Mouse (Mus musculus) cerebellum, adult 9-10 months (tissue): ENCODE data around the gene Msln.
A peak's percentile ranks its signal among the peaks of the same experiment; 100 is the strongest.
"Not testable (repeated sequence)": the region's sequence is repeated elsewhere in the genome, so short reads cannot be mapped to it uniquely, and the experiment has no call there.

Experiments
- DNase-seq: peaks from one replicate; pipeline ENCODE4 v3.0.0; 2022

The Msln gene

GRCm38 (mm10) chr17:25765886-25766285 is 11.7 kb upstream of the Msln start:
- no peak for DNase-seq

DNA sequence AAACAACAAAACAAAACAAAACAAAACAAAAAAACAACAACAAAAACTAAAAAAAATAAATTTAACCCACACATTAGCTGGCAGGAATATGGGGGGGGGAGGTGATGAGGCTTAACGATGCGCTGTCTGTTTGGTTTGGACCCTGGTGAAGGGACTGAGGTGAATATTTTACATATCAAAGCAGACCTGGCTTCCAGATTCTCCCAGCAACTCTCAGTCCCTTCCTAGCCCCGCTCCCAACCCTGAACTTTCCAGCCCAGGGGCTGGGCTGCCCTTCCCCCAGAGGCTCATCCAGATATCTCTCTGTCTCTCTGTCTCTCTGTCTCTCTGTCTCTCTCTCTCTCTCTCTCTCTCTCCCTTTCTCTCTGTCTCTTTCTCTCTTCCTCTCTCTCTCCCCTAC is 8.4 kb upstream of the Msln start:
- DNase-seq: no peak

DNA sequence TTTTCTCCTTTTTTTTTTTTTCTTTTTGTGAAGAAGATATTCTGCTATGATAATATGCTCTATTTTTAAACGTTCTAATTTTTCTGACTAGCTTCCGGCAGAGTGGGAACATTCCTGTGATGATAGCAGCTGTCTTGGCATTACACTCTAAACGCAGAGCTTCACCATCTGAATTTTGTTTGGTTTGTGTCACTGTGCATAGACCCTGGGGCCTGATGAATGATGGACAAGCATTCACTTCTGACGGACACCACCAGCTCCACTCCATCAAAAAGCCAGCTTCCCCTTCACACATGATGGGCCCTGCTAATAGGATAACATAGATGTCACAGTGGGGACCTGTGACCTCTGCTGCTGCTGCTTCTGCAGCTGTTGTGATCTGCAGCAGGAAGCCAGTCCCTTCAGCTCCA is 7.4 kb upstream of the Msln start:
- DNase-seq: no peak

DNA sequence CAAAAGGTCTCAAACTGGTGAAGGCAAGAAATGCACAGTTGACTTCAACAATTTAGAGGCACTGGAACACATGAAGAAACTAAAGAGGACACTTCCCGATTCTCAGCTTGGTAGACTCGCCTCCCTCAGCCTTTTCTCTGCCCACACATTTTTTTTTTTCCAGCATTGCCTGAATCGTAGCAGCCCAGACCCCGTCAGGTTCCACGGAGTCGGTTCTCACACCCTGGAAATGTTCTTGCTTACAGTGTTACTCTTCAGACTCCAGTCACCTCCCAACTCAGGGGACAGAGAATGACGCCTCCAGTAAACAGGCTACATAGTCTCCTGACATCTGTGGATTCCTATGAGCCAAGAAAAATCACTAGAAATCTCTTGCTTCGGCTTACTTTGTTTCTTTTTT is 6.0 kb upstream of the Msln start:
- DNase-seq: no peak

DNA sequence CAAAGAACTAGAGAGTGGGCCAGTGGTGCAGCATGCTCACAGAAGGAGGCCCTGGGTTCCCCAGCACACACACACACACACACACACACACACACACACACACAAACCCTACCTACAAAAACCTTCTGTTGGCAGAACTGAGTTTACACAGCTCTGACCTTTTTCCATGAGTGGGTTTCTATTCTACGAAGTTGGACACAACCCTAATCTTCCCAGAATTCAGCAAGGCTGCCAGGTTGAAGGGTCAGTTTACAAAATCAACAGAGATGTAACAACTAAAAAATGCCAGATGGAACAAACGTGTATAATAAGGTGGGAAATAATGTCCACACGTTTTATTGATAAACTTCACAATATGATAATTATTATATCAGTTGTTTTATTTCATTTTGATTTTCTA is 3.5 kb upstream of the Msln start:
- DNase-seq: no peak

GRCm38 (mm10) chr17:25756378-25757242 is 2.4 kb upstream of the Msln start:
- DNase-seq: no peak

DNA sequence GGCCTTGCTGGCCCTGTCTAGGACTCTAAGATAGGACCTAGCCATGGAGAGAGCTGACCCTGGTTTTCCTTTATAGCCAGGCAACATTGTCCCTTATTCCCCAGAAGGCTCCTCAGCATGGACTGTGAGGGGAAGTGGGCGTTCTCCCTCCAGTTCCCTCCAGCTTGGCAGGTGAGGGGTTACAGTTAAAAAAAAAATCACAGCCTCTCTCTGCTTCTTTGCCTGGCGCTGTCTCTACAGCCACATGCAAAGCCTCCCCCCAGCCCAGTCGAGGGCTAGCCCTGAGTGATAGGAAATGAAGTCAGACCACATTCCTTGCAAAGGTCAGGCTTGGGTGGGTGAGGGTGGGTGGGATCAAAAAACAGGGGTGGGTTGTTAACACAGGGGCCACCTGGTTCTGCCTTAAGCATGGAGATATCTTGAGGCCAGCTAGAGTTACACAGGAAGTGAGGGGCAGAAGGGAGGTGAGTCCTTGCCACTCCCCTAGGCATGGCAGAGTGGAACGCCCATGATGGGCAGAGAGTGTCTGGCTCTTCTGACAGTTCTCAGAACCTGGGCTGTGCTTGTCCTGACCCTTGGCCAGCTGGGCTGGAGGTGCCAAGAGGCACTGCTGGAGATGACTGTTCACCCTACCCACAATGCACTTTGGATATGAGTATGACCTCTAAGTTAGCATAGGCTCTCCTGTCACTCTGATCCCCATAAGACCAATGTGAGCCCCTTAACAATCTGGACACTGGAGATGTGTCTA is 1.6 kb upstream of the Msln start:
- no peak for DNase-seq

DNA sequence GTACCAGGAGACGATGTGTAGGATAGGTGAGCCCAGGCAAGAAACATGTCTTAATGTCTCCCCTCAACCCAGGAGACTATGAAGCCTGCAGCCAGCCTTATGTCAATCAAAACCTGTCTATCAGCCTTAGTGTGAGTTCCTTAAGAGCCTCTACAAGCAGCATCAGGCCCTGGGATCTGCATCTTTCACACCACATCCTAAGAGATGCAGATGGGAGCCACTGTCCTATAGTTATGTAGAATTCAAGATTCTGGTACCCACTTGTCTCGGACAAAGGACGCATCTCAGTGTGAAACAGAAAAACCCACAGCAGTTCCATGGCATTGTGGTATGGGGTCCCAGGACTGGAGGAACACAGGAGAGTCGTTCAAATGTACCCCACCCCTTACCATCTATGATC is 908 bp upstream of the Msln start:
- DNase-seq: no peak

- DNase-seq: no peak
Measured at GRCm38 (mm10) chr17:25751446-25751845, 2.7 kb downstream of the Msln start.

DNA sequence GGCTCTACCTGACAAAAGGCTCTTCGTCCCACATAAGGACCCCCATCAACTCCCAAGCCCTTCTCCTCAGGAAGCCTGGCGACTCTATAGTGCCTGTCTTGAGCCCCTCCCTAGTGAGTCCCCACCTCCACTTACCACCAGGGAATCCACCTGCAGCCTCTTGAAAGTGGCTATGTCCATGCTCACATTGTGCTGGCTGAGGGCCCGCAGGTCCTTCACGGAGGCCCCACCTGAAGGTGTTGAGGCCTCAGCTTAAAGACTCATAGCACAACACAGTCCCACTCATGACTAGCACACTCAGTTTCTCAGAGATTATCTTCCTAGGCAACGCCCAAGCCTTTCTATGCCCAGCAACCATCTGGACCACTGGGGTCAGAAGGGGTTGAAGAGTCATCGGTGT is 4.9 kb downstream of the Msln start:
- no peak for DNase-seq

GRCm38 (mm10) chr17:25748238-25748637 is 5.9 kb downstream of the Msln start:
- DNase-seq: no peak

GRCm38 (mm10) chr17:25744311-25744710 is 9.9 kb downstream of the Msln start:
- no peak for DNase-seq

GRCm38 (mm10) chr17:25743831-25744230 is 10.3 kb downstream of the Msln start:
- DNase-seq: no peak

GRCm38 (mm10) chr17:25741471-25741870 is 12.7 kb downstream of the Msln start:
- DNase-seq: not testable (repeated sequence)

DNA sequence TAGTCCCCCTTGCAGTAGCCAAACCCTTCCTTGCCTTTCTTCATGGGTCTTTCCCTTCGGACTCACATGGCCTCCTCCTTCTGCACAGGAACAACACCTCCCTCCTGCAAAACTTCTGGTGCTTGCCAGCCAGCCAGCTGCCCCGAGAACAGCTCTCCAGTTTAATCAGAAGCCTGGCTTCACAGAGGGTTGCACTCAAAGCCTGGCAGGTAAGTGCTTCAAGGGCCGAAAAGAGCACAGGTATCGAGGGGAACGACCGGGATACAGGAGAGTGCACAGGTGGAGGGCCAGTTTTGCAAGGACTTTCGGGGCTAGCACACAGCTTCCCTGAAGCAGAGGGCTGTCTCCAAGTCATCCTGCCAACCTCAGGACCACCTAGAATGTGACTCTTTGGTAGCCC is 15.3 kb downstream of the Msln start:
- no peak for DNase-seq

- DNase-seq: no peak
Measured at GRCm38 (mm10) chr17:25735745-25736144, 18.4 kb downstream of the Msln start, which contains the start of gene Mslnl. Gene Mslnl (plus strand): TSS chr17:25736042.

- no peak for DNase-seq
Measured at GRCm38 (mm10) chr17:25735246-25735645, 18.9 kb downstream of the Msln start.

GRCm38 (mm10) chr17:25732082-25732481 is 22.1 kb downstream of the Msln start:
- DNase-seq: peak; percentile 87

- DNase-seq: no peak
Measured at GRCm38 (mm10) chr17:25728009-25728270, 26.2 kb downstream of the Msln start.

- peak; percentile 100 for DNase-seq
Measured at GRCm38 (mm10) chr17:25727265-25728008, 26.7 kb downstream of the Msln start, which contains the start of the genes Chtf18 and Rpusd1. Gene Chtf18 (minus strand): TSS chr17:25727419. Gene Rpusd1 (plus strand): TSS chr17:25727670.

GRCm38 (mm10) chr17:25725264-25725663 is 28.9 kb downstream of the Msln start:
- DNase-seq: no peak

DNA sequence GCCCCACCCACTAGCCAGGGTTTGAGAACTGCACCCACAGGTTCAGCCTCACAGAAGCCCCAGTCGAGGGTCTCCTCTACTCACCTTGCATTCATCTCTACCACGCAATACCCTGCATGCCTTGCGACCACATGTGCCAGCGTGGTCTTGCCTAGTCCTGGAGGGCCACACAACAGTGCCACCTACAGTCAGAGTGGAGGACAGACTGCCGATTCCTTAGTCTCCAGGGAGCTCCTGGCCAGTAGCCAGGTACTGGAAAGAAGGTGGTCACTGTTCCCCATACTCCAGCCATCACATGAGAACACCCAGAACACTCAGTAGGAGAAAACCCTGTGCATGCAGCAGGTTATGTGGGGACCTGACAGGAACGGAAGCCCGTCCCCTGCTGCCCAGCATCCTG is 30.3 kb downstream of the Msln start:
- DNase-seq: no peak

DNA sequence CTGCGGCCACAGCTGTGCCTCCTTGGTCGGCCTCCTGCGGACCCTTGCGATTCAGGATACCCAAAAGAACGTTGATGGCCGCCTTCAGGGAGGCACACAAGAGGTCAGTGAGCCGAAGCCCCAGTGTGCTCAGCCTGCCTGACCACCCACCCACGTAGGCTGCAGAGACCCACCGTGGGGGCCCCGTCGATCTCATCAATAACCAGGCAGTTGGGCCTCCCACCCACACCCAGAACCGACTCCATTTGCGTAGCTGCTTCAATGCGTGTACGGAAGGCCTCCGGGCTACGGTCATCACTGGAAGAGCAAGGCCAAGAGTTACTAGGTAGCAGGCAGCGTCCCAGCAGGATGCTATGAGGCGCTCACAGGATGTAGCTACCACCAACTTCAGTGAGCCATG is 30.7 kb downstream of the Msln start:
- DNase-seq: no peak

DNA sequence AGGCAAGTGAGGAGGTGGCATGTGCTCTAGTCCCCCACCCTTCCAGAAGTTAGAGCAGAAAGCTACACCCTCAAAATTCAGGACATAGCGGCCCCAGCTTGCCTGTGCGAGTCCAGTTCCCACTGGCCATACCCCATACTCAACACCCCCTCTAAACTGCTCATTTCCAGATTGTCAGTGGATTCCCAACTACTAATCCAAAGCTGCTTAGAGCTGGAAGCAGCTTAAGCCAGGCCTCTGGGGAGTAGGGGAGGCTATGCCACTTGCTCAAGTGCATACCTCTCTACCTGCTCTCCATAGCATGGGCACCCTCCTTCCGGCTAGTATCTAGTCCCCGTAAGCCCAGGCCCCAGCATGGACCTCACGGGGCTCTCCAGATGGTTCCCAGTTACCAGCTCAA is 32.7 kb downstream of the Msln start:
- no peak for DNase-seq
